Mouse (Mus musculus): ENCODE results near the gene Asic2.

- TF ChIP-seq CTCF (conservative IDR thresholded peaks at IDR 0.05; ENCODE audit: insufficient read depth, insufficient read length, low read depth, low read length), result no peak
- no peak for TF ChIP-seq POLR2A (IDR thresholded peaks at IDR 0.05; ENCODE audit: low read depth, low read length)
These were observed 450.0 kb downstream of the Asic2 start for GRCm38 (mm10) chr11:81518001-81518955.
